Mouse (Mus musculus): Measurements from ENCODE around the gene C77080.

The C77080 gene

DNA sequence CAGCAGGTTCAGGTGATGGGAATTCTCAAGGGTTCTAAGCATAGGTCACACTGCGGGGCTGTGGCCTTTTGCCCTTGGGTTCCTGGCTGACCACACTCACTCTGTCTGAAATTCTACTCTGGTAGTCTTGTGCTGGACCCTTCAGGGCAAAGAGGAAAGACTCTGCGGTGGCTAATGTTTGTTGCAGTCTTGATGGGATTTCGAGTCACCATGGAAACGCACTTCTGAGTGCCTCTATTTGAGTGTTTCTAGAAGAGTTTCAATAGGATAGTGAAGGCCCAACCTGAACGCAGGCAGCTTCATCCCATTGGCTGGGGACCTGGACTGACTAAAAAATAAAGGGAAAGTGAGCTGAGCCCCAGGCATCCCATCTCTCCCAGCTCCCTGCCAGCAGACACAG lies 5.6 kb upstream of the C77080 start:
- no peak for DNase-seq

- no peak for DNase-seq
Observed at GRCm38 (mm10) chr4:129266191-129266590, 5.0 kb upstream of the C77080 start.

GRCm38 (mm10) chr4:129263225-129264021 lies 2.2 kb upstream of the C77080 start:
- peak; percentile 68 for DNase-seq

GRCm38 (mm10) chr4:129260678-129261077 lies 526 bp downstream of the C77080 start:
- DNase-seq: no peak

DNA sequence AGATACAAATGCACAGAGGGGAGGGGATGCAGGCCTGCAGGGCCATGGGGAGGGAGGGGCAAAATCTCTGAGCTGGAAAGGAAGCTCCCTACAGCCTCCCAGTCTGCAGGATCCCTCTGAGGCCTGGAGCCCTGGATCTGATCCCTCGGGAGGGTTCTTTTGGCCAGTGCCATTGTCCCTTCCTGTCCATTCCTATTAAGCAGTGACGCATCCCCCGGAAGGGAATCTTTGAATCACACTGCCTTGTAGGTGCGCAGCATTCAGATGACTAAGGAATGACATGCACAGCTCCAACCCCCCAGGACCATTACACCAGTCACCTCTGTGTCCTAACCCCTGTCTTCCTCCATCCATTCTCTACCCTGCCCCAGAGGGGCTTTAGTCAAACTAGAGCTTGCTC lies 2.1 kb downstream of the C77080 start:
- DNase-seq: no peak

GRCm38 (mm10) chr4:129256450-129257380 lies 4.5 kb downstream of the C77080 start:
- no peak for DNase-seq

DNA sequence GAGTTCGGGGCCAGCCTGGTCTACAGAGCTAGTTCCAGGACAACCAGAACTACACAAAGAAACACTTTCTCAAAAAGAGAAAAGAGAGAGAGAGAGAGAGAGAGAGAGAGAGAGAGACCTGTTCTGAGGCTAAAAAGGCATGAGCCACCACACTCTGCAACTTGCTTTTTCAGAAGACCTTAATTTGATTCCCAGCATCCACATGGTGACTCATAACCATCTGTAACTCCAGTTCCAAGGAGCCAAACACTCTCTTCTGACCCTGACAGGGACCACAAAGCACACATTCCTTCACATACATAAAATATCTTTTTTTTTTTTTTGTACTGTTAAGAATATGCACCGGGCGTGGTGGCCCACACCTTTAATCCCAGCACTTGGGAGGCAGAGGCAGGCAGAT lies 6.6 kb downstream of the C77080 start:
- no peak for DNase-seq

DNA sequence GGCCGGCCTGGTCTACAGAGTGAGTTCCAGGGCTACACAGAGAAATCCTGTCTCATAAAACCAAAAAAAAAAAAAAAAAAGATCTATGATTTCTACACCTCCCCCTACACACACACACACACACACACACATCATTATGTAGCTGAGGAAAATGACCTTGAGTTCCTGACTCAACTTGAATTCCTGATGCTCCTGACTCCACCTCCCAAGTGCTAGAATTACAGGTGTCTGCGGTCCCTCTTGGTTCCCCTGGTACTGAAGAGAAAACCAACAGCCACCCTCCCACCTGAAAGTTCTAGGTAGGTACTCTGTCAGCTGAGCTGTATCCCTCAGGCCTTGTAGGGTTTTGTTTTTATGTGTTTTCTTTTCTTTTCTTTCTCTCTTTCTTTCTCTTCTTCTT lies 8.7 kb downstream of the C77080 start:
- no peak for DNase-seq

- DNase-seq: no peak
Observed at GRCm38 (mm10) chr4:129251482-129252125, 9.6 kb downstream of the C77080 start.

DNA sequence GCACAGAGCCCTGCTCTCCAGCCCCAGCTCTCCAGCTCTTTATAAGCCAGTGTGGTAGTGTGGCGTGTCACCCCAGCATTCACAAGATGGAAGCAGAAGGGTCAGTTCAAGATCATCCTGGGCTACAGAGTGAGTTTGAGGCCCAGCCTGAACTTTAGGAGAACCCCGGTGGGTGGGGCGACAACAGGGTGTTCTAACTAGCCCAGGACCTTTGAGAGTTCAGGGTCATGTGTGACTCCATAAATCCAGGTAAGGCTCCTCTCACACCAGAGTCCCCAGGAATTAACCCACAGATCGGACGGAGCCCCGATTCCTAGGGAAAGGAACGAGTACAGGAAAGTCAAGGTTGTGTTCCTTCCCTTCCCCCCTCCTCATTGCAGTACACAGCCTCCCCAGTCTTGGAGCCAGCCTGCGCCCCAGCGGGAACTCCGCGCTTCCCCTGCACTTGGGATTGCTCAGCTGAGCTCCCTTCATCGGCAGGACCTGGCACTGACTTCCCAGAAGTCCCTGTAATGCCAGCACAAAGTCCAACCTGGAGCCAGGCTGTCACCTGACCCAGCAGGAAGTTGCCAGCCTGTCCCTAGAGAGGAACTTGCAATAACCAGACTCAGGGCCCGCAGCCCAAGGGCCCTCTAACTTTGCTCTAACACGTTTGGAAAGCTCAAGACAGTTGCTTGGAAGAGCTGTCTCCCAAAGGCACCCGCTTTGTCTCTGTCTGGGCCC lies 10.3 kb downstream of the C77080 start:
- DNase-seq: no peak

- DNase-seq: no peak
Observed at GRCm38 (mm10) chr4:129249288-129249687, 11.9 kb downstream of the C77080 start.

GRCm38 (mm10) chr4:129248243-129248767 lies 12.9 kb downstream of the C77080 start:
- peak; percentile 47 for DNase-seq

DNA sequence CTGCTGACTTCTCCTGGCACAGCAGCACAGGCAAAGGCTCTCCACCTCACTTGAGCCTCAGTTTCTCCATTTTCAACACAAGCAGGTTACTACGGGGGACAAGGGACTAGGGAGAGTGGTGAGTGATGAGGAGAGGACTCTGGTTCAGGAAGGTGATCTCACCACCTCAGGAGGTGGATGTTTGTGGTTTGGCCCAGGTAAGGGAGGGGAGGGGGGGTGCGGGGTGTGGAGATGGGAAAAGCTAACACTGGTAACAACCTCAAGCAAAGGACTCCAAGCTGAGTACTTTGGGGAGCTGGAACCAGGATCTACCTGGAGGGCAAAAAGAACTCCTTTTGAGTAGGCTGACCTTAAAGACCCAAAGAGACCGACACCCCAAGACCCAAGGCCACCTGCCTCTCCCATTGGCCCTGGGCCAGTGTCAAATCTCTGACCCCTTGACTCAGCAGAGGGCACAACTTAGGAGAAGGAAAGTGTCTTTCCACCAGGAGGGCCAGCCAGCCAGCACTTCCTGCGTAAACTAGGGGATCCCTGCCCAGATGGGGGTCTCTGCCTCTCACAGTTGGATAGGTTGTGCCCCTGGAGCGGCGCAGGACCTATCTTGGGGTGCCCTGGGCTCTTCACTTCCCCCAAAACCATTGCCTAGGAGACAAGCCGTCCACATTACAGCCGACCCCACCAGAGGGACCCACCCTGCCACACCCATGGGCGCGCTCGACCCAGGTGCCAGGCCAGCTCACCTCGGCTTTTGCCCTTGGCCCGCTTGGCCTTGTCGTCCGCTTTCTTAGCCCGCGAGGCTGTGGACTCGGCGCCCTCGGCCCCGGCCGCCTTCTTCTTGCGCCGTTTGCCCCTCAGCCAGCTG lies 13.6 kb downstream of the C77080 start:
- DNase-seq: no peak

GRCm38 (mm10) chr4:129246360-129247301 lies 14.6 kb downstream of the C77080 start:
- DNase-seq: no peak

- no peak for DNase-seq
Observed at GRCm38 (mm10) chr4:129244802-129245201, 16.4 kb downstream of the C77080 start.

DNA sequence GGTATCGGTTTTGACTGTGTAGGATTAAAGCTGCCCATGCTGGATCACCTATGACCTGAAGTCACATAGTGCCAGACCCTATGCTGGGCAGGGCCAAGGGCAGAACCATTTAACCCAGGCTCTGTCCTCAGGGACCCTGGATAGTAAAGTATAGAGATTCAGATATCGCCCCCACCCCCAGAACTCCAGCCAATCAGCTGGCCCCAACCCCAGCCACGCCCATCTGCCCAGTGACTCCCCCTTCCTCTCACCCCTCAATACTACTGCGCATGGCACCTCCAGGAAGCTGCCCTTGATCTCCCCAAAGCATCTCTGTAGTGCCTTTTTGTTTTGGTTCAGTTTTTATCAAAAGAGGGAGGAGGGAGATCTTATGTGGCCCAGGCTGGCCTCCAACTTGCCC lies 18.4 kb downstream of the C77080 start:
- peak; percentile 54 for DNase-seq

DNA sequence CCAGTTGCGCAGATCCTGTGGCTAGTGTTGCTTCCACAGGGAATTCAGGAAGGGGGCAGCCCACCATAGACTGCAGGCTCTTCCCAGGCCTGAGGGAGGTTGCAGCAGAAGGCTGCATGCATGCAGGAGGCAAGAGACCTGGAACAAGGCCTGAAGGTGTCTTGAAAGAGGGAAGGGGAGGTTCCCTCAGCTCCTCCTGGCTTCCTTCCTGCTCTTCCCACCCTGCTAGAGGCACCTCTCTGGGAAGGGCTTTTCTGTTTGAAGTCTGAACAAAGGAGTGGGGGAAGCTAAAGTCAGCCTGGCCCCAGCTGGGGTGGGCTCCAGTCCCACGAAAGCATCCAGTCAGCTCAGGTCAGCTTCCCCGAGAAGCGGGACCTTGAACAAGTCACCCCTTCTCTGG lies 18.9 kb downstream of the C77080 start:
- DNase-seq: no peak

- DNase-seq: no peak
Observed at GRCm38 (mm10) chr4:129241898-129242297, 19.3 kb downstream of the C77080 start.

GRCm38 (mm10) chr4:129239075-129239474 lies 22.1 kb downstream of the C77080 start:
- peak; percentile 58 for DNase-seq

DNA sequence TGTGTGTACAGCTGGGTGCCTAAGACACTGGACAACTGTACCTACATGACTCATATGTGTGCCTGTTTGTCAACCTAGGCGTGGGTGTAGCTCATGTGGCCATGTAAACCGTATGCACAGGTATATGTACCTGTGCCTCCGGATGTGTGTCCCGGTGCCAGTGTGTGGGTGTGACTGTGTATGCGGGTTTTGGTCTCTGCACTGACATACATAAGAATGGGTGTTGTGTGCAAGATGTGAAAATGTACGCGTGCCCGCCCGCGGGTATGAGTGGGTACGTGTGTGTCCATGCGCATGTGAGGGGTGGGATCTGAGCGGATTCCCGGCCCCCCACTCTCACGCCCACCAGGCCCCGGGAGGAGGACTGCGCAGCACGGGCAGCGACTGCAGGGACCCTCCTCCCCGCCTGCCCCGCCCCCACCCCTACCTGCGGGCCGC lies 22.6 kb downstream of the C77080 start:
- no peak for DNase-seq
